In genomic region chr7:45585923-45586322, GRCm38 (mm10) we compare ENCODE assay signal across 22 mouse cellular contexts. TPM values are rescaled to one million over a fixed set of nuclear protein-coding genes. Genes with fewer than 3 reads are reported as not detected.
"Had no signal": no experiment of that assay in that cellular context is flagged by ENCODE, and none has a peak within 500 bp of the region (broad histone marks: within the 10 kb centered on the region; RNA-seq: fewer than 3 reads in every experiment).

No protein-coding gene starts in this region.

- DNase-seq: lung, adult 18-20 months; lung, embryonic 14.5 days; lung, postnatal 10 days; lung, postnatal 4 days; midbrain, embryonic 14.5 days; retina, postnatal 1 day; right cerebral cortex, adult 18-20 months; right cerebral cortex, postnatal 25 days; right cerebral cortex, postnatal 4 days; spleen, adult 18-20 months; thymus, adult 18-20 months; thymus, postnatal 14 days; thymus, postnatal 36 days had no signal

RNA-seq across cellular contexts. Expression of gene Fgf21, which starts 29.4 kb away (rescaled TPM):
- total RNA-seq: megakaryocyte, adult 5-6 weeks; megakaryocyte-erythroid progenitor cell, adult 5-6 weeks had no signal
- polyA plus RNA-seq: lung, embryonic 14.5 days; midbrain, embryonic 10.5 days; midbrain, embryonic 12.5 days; midbrain, embryonic 14.5 days; midbrain, embryonic 16.5 days; neural tube, embryonic 11.5 days; neural tube, embryonic 13.5 days had no signal

RNA-seq across cellular contexts. Expression of gene Fut1, which starts 31.2 kb away (rescaled TPM):
- total RNA-seq: megakaryocyte, adult 5-6 weeks; megakaryocyte-erythroid progenitor cell, adult 5-6 weeks had no signal
- polyA plus RNA-seq: midbrain, embryonic 10.5 days; midbrain, embryonic 12.5 days; midbrain, embryonic 14.5 days; midbrain, embryonic 16.5 days; neural tube, embryonic 11.5 days; neural tube, embryonic 13.5 days; neural tube, embryonic 15.5 days had no signal

RNA-seq across cellular contexts. Expression of gene Hsd17b14, which starts 31.2 kb away (rescaled TPM):
- total RNA-seq: megakaryocyte-erythroid progenitor cell, adult 5-6 weeks had no signal
- polyA plus RNA-seq: midbrain, embryonic 14.5 days; neural tube, embryonic 15.5 days had no signal

RNA-seq across cellular contexts. Expression of gene Izumo1, which starts 35.7 kb away (rescaled TPM):
- total RNA-seq: megakaryocyte-erythroid progenitor cell, adult 5-6 weeks had no signal
- polyA plus RNA-seq: midbrain, embryonic 14.5 days; midbrain, embryonic 16.5 days; myocyte; neural tube, embryonic 11.5 days; neural tube, embryonic 15.5 days had no signal
